Mouse (Mus musculus) olfactory bulb, adult 2 months (tissue): ENCODE data around the gene Rab4b.

Source experiments
- CTCF ChIP-seq: fragments of 200-500 bp; IDR thresholded peaks from 2 replicates; pipeline ENCODE4 v1.5.1; 2012; ENCODE audit warnings: low read depth, mild to moderate bottlenecking, low read length, moderate library complexity; ENCODE audit not compliant: insufficient read depth
- POLR2A ChIP-seq: fragments of 200-500 bp; IDR thresholded peaks from 2 replicates; pipeline ENCODE4 v1.6.1; 2012; ENCODE audit warnings: mild to moderate bottlenecking, low read depth, low read length, moderate library complexity; ENCODE audit not compliant: insufficient read depth

GRCm38 (mm10) chr7:27192434-27192833 is 13.7 kb upstream of the Rab4b start:
- TF ChIP-seq POLR2A (no peak), CTCF (no peak)
